Mouse (Mus musculus) cerebellum, adult 2 months (tissue): ENCODE measurements at regions not wholly inside any gene's neighbourhood (a gene's known extent, or its start where the extent isn't known, plus 50 kb on each side); places are given as distances from the start of the nearest gene placed in this dataset.
A peak's percentile ranks its signal among the peaks of the same experiment; 100 is the strongest.

Experiments used
- DNase-seq, 2 experiments: peaks; one replicate each; pipeline ENCODE4 v3.0.0; 2021
- H3K27ac ChIP-seq: fragments of 200-500 bp; 2 replicates; pipeline ENCODE4 v1.5.1; 2012; ENCODE audit warnings: low read length, control low read depth, inconsistent platforms; ENCODE audit not compliant: insufficient read depth
- H3K27me3 ChIP-seq: fragments of 200-500 bp; 2 replicates; pipeline ENCODE4 v1.6.1; 2012; ENCODE audit warnings: inconsistent platforms, mild to moderate bottlenecking, low read length, moderate library complexity; ENCODE audit not compliant: control insufficient read depth, insufficient read depth
- H3K4me1 ChIP-seq: fragments of 200-500 bp; 2 replicates; pipeline ENCODE4 v1.6.1; 2011; ENCODE audit warnings: low read length; ENCODE audit not compliant: control insufficient read depth, insufficient read depth
- H3K4me3 ChIP-seq: fragments of 200-500 bp; replicated peaks from 2 replicates; pipeline ENCODE3; 2011; ENCODE audit warnings: mild to moderate bottlenecking, low read depth, low read length, control low read depth; ENCODE audit not compliant: insufficient read depth
- CTCF ChIP-seq: fragments of 200-500 bp; IDR thresholded peaks from 2 replicates; pipeline ENCODE4 v1.5.1; 2011; ENCODE audit warnings: low read depth, mild to moderate bottlenecking, control low read depth, low read length, moderate library complexity, borderline replicate concordance; ENCODE audit not compliant: insufficient read depth
- POLR2A ChIP-seq: fragments of 200-500 bp; IDR thresholded peaks from 2 replicates; pipeline ENCODE4 v1.6.1; 2011; ENCODE audit warnings: low read length, control low read depth, borderline replicate concordance; ENCODE audit not compliant: insufficient read depth
- WGBS: fragments of 180-500 bp; shearing (Covaris S2); methylation state at CpG from one replicate; pipeline ENCODE4 v1.1.7; 2018; 5-methylcytosine and 5-hydroxymethylcytosine counted together

DNA sequence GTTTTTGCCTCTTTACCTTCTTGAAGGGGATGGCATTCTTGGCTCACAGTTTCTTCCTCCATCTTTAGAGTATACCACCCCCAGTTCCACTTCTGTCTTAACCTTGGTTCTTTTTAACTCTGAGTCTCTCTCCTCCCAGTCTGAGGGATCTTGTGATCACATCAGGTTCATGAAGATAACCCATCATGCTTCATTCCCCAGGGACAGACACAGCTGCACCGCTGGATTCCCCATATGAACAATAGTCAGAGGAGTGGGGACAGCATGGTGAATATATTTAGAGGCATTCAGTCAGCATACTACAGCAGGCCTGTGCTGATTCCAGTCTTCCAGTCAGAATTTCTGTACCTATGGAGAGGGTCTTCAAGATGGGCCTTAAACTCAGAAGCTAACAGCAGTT lies 103.1 kb downstream of the Cavin4 start:
- H3K27ac ChIP-seq = no peak overlapping the region
- no peak overlapping the region for H3K4me3 ChIP-seq
- no peak for TF ChIP-seq POLR2A
- no peak for TF ChIP-seq CTCF
- no peaks in the 10 kb centered on the region for H3K4me1 ChIP-seq
- no peaks in the 10 kb centered on the region for H3K27me3 ChIP-seq
- 84% methylated on average over 1 of the region's 1 CpGs for WGBS
- DNase-seq = no peak

DNA sequence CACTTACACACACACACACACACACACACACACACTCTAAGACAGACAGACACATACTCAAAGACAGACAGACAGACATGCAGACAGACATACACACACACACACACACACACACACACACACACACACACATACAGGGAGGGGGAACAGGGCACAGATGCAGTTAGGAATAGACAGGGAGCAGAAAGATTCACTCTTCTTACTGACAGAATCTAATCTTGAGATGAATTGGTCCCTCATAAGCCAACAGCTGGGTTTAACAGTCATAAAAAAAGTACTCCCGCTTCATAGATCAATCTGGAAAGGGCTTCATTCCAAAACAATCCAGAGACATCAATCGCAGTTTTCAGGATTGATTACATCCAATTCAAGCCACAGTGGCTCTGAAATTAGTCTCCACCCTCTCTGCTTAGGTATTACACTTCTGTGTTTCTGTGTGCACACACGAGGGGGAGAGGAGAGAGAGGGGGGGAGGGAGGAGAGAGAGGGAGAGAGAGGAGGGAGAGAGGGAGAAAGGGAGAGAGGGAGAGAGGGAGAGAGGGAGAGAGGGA lies 107.2 kb downstream of the Cavin4 start:
- TF ChIP-seq CTCF (no peak), POLR2A (no peak)
- Histone ChIP-seq H3K4me3 (no peak overlapping the region), H3K4me1 (no peaks in the 10 kb centered on the region), H3K27me3 (no peaks in the 10 kb centered on the region), H3K27ac (no peak overlapping the region)
- no peak for DNase-seq
- 63% methylated on average over 3 of the region's 3 CpGs for WGBS

DNA sequence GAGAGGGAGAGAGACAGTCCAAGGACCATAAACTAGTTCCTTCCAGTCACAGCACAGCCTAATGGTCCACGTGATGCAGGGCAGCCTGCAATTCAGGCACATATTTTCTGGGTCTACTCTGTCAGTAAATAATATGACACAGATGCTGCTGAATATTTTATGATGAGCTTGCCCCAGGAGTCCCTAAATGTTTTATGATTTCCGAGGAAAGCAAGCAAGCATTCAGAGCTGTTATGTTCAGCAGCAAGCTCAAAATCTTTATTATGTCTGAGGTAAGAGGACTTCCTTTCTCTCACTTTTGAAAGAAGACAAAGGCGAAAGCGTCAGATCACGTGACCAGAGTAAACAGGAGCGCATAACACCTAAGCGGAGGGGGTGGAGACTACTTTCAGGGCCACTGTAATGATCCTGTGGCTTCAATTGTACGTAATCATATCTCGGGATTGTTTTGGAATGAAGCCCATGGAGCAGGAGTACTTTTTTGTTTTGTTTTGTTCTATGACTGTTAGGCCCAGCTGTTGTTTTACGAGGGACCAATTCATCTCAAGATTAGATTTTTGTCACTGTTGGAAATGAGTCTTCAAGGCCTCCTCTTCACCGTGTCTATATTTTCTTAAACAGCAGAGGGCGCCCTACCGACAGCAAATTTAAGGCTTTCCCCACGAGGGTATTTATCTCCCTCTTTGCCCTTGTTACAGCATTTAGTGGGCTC lies 107.8 kb downstream of the Cavin4 start:
- 51% methylated on average over 14 of the region's 14 CpGs for WGBS
- H3K27me3 ChIP-seq = no peaks in the 10 kb centered on the region
- peak; percentile 18 to 19 for DNase-seq
- no peak for TF ChIP-seq POLR2A
- peak; percentile 25; the same call in 1 of the 2 replicates for TF ChIP-seq CTCF
- no peak overlapping the region for H3K27ac ChIP-seq
- no peak overlapping the region for H3K4me3 ChIP-seq
- H3K4me1 ChIP-seq = no peaks in the 10 kb centered on the region

DNA sequence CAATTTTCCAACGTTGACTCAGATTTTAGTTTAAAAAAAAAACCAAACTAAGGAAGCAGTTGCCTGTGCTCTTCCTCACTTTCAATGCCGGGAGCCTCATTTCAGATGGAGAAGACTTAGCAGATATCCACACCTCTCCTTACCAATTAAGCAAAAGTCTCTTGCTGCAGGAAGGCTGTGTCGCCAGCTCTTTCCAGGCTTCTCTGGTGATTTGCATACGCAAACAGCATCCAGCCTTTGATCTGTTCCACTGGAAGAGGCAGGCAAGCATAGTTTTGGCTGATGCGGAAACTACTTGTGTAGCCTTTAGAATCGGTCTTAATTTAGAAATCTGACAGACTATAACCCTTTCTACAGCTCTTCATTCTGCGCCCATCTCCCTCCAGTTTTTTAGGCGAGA lies 108.5 kb downstream of the Cavin4 start:
- WGBS = 74% methylated on average over 8 of the region's 8 CpGs
- Histone ChIP-seq H3K4me1 (no peaks in the 10 kb centered on the region), H3K27me3 (no peaks in the 10 kb centered on the region), H3K4me3 (no peak overlapping the region), H3K27ac (no peak overlapping the region)
- TF ChIP-seq CTCF (no peak), POLR2A (no peak)
- DNase-seq = no peak

DNA sequence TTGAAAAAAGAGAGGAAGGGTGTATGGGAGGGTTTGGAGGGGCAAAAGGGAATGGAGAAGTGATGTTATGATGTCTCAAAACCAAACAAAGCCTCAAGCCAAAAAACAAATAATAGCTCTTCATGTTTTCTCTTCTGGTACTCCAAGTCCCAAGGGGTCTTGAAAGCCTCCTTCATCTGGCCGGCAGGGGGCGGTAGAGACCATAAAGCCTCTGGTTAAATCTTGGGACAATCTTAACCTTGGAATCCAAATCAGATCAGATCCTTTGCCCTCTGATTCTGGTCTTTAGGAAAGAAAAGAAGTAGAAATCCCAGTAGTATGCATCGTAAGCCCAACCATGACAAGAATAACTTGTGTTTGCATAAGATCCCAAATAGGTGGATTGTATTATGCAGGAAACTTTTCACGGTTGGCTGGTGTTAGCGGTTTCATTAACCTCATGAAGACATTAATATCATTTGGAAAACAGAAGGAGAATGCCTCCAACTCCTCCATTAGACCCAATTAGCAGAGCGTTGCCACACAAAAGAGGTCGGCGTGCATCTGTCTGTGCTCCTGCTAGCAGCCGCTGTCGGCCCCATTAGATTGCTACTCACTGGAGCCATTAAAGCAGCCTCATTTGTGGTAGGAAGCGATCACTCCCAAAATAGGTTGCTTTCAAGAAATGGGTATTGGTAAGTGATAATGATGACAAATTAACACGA lies 116.0 kb downstream of the Cavin4 start:
- H3K27ac ChIP-seq = no peak overlapping the region
- H3K4me1 ChIP-seq = no peaks in the 10 kb centered on the region
- no peak overlapping the region for H3K4me3 ChIP-seq
- WGBS = 56% methylated on average over 12 of the region's 12 CpGs
- DNase-seq = peak; percentile 47 to 65
- H3K27me3 ChIP-seq = no peaks in the 10 kb centered on the region; the same call in 1 of the 2 replicates
- TF ChIP-seq POLR2A (no peak), CTCF (peak; percentile 74)

DNA sequence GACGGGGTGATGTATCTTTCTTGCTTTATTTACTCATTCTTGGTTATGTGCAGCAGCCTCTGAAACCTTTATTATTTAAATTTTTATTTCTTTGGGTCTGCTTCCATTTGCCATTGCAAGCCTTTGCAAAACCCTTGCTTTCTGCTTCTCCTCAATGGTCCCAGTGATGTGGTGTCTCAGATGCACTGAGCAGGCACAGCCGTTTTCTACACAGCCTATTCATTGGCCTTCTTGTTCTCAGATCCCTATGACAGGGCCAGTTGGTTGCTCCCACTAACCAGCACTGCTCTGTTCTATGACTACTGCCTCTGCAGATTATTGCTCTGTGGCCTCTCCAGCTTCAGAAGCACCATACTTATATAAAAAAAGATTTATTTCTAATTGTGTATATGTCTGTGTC lies 116.6 kb downstream of the Cavin4 start:
- no peak for TF ChIP-seq CTCF
- TF ChIP-seq POLR2A = no peak
- Histone ChIP-seq H3K27me3 (no peaks in the 10 kb centered on the region; the same call in 1 of the 2 replicates), H3K4me3 (no peak overlapping the region), H3K4me1 (no peaks in the 10 kb centered on the region), H3K27ac (no peak overlapping the region)
- 94% methylated on average over 2 of the region's 2 CpGs for WGBS
- DNase-seq = no peak

DNA sequence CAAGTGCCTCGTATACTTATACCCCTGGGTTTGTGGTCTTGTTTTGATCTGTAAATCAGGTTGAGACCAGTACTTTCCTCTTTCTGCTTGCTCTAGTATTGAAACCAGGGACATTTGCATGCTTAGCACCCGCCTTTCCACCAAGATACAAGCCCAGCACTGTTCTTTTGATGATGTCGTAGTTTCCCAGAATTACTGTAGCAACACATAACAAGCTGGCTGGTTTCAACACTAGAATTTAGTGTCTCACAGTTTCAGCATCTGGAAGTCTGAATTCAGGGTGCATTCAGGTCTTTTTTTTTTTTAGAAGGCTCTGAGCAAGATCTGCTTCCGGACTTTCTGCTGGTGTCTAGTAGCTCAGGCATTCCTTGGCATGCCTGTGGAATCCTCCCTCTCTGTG lies 117.8 kb downstream of the Cavin4 start:
- no peak for TF ChIP-seq CTCF
- Histone ChIP-seq H3K27me3 (no peaks in the 10 kb centered on the region; the same call in 1 of the 2 replicates), H3K4me1 (no peaks in the 10 kb centered on the region), H3K4me3 (no peak overlapping the region), H3K27ac (no peak overlapping the region)
- no peak for DNase-seq
- WGBS = 91% methylated on average over 4 of the region's 4 CpGs

DNA sequence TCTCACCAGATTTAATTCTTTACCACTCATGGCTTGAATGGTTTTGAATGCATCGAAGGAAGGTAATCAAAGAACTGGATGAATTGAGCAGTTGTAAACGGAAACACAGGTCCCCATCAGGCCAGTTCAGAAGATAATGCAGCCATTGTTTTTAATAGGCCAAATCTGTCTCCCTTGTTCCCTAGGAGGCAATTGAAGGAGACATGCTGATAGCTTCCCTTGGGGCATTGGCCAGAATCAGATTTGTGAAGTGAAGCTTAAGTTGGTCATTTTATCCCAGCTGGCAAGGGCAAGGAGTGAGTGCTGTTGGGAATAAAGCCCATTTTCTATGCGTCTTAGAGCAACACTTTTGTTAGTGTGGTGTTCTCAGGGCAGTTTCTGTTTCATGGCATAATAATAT lies 119.4 kb downstream of the Cavin4 start:
- no peak for DNase-seq

More for the DNA sequence above, 119.4 kb downstream of the Cavin4 start:
- no peaks in the 10 kb centered on the region; the same call in 1 of the 2 replicates for H3K27me3 ChIP-seq
- TF ChIP-seq POLR2A (no peak), CTCF (no peak)
- no peak overlapping the region for H3K4me3 ChIP-seq
- no peak overlapping the region for H3K27ac ChIP-seq
- H3K4me1 ChIP-seq = no peaks in the 10 kb centered on the region
- WGBS = 38% methylated on average over 3 of the region's 3 CpGs
